Mouse (Mus musculus) liver, adult 2 months (tissue): Measurements from ENCODE around the gene Kmt2d. TPM values are rescaled to one million over a fixed set of nuclear protein-coding genes. Genes with fewer than 3 reads are reported as not detected.
"Not testable (repeated sequence)": the region's sequence is repeated elsewhere in the genome, so short reads cannot be mapped to it uniquely, and the experiment has no call there.

ENCODE experiments used
- DNase-seq: peaks from one replicate; pipeline ENCODE4 v3.0.0-alpha.2; 2011; ENCODE audit warnings: low read depth, low spot score; ENCODE audit errors: extremely low read depth
- H3K27ac ChIP-seq: fragments of 200-500 bp; replicated peaks from 2 replicates; pipeline ENCODE4 v1.5.1; 2012; ENCODE audit warnings: low read depth, mild to moderate bottlenecking, control low read depth, inconsistent platforms, low read length; ENCODE audit not compliant: insufficient read depth
- H3K27me3 ChIP-seq: fragments of 200-500 bp; 2 replicates; pipeline ENCODE4 v1.6.1; 2012; ENCODE audit warnings: mild to moderate bottlenecking, moderate library complexity, low read length, inconsistent platforms; ENCODE audit not compliant: control insufficient read depth, insufficient read depth
- H3K36me3 ChIP-seq: fragments of 200-500 bp; 2 replicates; pipeline ENCODE4 v1.6.1; 2012; ENCODE audit warnings: low read length, inconsistent platforms; ENCODE audit not compliant: control insufficient read depth, insufficient read depth
- H3K4me1 ChIP-seq: fragments of 200-500 bp; 2 replicates; pipeline ENCODE4 v1.6.1; 2011; ENCODE audit warnings: low read length; ENCODE audit not compliant: control insufficient read depth, insufficient read depth
- H3K4me3 ChIP-seq: fragments of 200-500 bp; 2 replicates; pipeline ENCODE4 v1.5.1; 2011; ENCODE audit warnings: low read depth, mild to moderate bottlenecking, control low read depth, low read length, moderate library complexity; ENCODE audit not compliant: insufficient read depth
- H3K79me2 ChIP-seq: fragments of 200-500 bp; 2 replicates; pipeline ENCODE4 v1.6.1; 2012; ENCODE audit warnings: inconsistent platforms, mild to moderate bottlenecking, low read length, moderate library complexity; ENCODE audit not compliant: control insufficient read depth, insufficient read depth
- H3K9ac ChIP-seq: fragments of 200-500 bp; 2 replicates; pipeline ENCODE4 v1.6.1; 2012; ENCODE audit warnings: low read depth, mild to moderate bottlenecking, control low read depth, inconsistent platforms, low read length
- CTCF ChIP-seq: fragments of 200-500 bp; IDR thresholded peaks from 2 replicates; pipeline ENCODE4 v1.5.1; 2011; ENCODE audit warnings: low read depth, low read length, control low read depth
- POLR2A ChIP-seq: fragments of 200-500 bp; IDR thresholded peaks from 2 replicates; pipeline ENCODE4 v1.6.1; 2011; ENCODE audit warnings: low read length, control low read depth; ENCODE audit not compliant: insufficient read depth; ENCODE audit errors: extremely low read depth
- WGBS: fragments of 180-500 bp; shearing (Covaris S2); methylation state at CpG from one replicate; pipeline ENCODE4 v1.1.7; 2018; 5-methylcytosine and 5-hydroxymethylcytosine counted together
- polyA plus RNA-seq: library from polyadenylated mRNA; depleted of rRNA; stranded (reverse); fragments of >200 nt; gene quantifications from 2 replicates; pipeline ENCODE4 v1.2.3, GENCODE M21; 2012
- total RNA-seq: library from RNA; depleted of rRNA; stranded (reverse); fragments of >200 nt; gene quantifications from 2 replicates; pipeline ENCODE4 v1.2.3, GENCODE M21; 2014

The Kmt2d gene
- total and polyA plus RNA-seq, 2 experiments = 6.6 to 10.3 TPM

GRCm38 (mm10) chr15:98822147-98822546 lies 48.9 kb downstream of the Kmt2d start:
- TF ChIP-seq CTCF = no peak
- TF ChIP-seq POLR2A = no peak
- H3K9ac ChIP-seq = no peak overlapping the region
- WGBS = 92% methylated on average over 5 of the region's 5 CpGs

GRCm38 (mm10) chr15:98821403-98821802 lies 49.6 kb downstream of the Kmt2d start:
- Histone ChIP-seq H3K4me1 (no peaks in the 10 kb centered on the region), H3K79me2 (0 out of 2 replicates have a peak, but pooled peaks cover 3% of the 10 kb centered on the region), H3K9ac (no peak overlapping the region), H3K27me3 (no peaks in the 10 kb centered on the region), H3K36me3 (peaks cover 29% of the 10 kb centered on the region), H3K27ac (no peak overlapping the region), H3K4me3 (no peak overlapping the region)
- 73% methylated on average over 10 of the region's 10 CpGs for WGBS
- TF ChIP-seq POLR2A = no peak
- peak; percentile 69 for TF ChIP-seq CTCF
- no peak for DNase-seq

More at GRCm38 (mm10) chr15:98822147-98822546, 48.9 kb downstream of the Kmt2d start:
- no peaks in the 10 kb centered on the region for H3K27me3 ChIP-seq
- peaks cover 28% of the 10 kb centered on the region for H3K36me3 ChIP-seq
- no peaks in the 10 kb centered on the region for H3K4me1 ChIP-seq
- H3K79me2 ChIP-seq = peaks cover 3% of the 10 kb centered on the region; the same call in 1 of the 2 replicates
- no peak for DNase-seq
- no peak overlapping the region for H3K4me3 ChIP-seq
- no peak overlapping the region for H3K27ac ChIP-seq

GRCm38 (mm10) chr15:98820937-98821336 lies 50.1 kb downstream of the Kmt2d start:
- no peak overlapping the region for H3K4me3 ChIP-seq
- no peaks in the 10 kb centered on the region for H3K4me1 ChIP-seq
- no peaks in the 10 kb centered on the region for H3K27me3 ChIP-seq
- peaks cover 32% of the 10 kb centered on the region for H3K36me3 ChIP-seq
- WGBS = 92% methylated on average over 4 of the region's 4 CpGs
- no peak for TF ChIP-seq POLR2A
- no peak for TF ChIP-seq CTCF
- H3K27ac ChIP-seq = no peak overlapping the region
- H3K9ac ChIP-seq = no peak overlapping the region
- 0 out of 2 replicates have a peak, but pooled peaks cover 3% of the 10 kb centered on the region for H3K79me2 ChIP-seq
- no peak for DNase-seq

- Histone ChIP-seq H3K4me3 (no peak overlapping the region), H3K27ac (no peak overlapping the region), H3K27me3 (no peaks in the 10 kb centered on the region), H3K9ac (no peak overlapping the region), H3K4me1 (no peaks in the 10 kb centered on the region), H3K36me3 (peaks cover 38% of the 10 kb centered on the region), H3K79me2 (no peaks in the 10 kb centered on the region)
- no peak for TF ChIP-seq CTCF
- no peak for TF ChIP-seq POLR2A
- no peak for DNase-seq
- 95% methylated on average over 7 of the region's 7 CpGs for WGBS
Observed at GRCm38 (mm10) chr15:98818171-98818570, 52.8 kb downstream of the Kmt2d start.

GRCm38 (mm10) chr15:98812741-98813424 lies 58.1 kb downstream of the Kmt2d start:
- no peak for DNase-seq
- H3K79me2 ChIP-seq = no peaks in the 10 kb centered on the region
- H3K27me3 ChIP-seq = peaks cover 5% of the 10 kb centered on the region; the same call in 1 of the 2 replicates
- 95% methylated on average over 20 of the region's 20 CpGs for WGBS
- H3K27ac ChIP-seq = no peak overlapping the region
- no peak overlapping the region for H3K9ac ChIP-seq
- H3K4me3 ChIP-seq = no peak overlapping the region
- H3K36me3 ChIP-seq = peaks cover 26% of the 10 kb centered on the region
- H3K4me1 ChIP-seq = no peaks in the 10 kb centered on the region
- no peak for TF ChIP-seq POLR2A
- TF ChIP-seq CTCF = no peak

- not testable (repeated sequence) for H3K27ac ChIP-seq, H3K9ac ChIP-seq, H3K4me3 ChIP-seq, H3K79me2 ChIP-seq, DNase-seq, H3K4me1 ChIP-seq
- 84% methylated on average over 6 of the region's 6 CpGs for WGBS
- Histone ChIP-seq H3K36me3 (peaks cover 16% of the 10 kb centered on the region), H3K27me3 (peaks cover 25% of the 10 kb centered on the region)
Observed at GRCm38 (mm10) chr15:98810212-98810611, 60.8 kb downstream of the Kmt2d start.
